Mouse (Mus musculus): ENCODE data around the gene Garem2.
A peak's percentile ranks its signal among the peaks of the same experiment; 100 is the strongest.
"Not testable (repeated sequence)": the region's sequence is repeated elsewhere in the genome, so short reads cannot be mapped to it uniquely, and the experiment has no call there.

The Garem2 gene

DNA sequence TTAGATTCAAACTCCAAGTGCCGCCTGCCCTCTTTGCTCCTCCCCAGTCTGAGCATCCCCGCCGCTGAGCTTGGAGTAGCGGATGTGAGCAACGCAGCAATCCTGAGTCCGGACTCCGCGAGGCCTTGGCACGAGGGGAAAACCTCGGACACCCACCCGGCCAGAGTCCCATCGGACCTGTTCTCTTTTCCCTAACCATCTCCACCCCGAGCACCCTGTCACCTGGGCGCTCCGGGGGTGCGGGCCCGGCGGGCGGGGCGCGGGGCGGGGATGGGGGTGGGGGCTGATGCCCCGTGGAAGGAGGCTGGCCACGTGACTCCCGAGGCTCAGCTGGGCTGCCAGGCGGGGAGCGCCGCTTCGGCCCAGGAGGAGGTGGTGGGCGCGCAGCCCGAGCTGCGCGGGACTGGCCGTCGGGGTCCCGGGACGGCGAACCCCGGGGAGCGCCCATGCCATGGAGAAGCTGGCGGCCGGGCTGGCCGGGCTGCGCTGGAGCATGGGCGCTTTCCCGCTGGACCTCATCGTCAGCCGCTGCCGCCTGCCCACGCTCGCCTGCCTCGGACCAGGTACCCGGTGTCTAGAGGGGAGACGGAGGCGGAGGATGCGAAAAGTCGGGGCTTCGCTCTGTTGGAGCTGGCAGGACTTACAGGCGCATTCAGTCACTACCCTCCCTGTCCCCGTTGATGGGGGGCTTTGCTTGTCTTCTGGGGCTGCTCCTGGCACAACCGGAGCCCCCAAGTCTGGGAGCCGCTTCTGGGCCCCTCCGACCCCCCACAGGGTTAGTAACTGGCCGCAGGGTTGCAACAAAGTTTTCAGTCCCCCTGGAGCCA, at the start of gene Garem2:
TSS of gene Garem2 (plus strand) at position 321 of the 827 bp plus-strand sequence.
- no peak for DNase-seq

DNA sequence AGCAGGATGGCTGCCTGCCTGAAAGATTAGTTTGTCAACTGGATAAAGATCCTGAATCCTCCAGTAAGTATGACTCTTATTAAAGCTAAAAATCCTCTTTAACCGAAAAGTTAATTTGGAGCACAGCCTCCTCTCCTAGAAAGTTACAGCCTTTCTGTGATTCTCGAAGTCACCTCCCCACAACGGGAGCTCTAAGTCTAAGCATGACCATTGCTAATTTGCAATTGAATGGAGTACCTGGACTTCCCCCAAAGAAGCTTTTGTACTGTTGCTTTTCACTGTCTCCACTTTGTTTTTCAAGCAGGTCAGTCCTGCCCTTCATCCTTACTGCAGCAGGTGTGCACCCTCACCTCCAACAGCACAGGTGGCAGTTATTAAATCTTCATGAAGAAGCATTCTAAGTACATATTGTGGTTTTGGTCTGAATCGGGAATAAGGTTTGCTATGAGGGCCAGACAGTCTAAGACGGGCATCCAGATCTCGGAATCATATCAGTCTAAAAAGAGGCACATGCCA, 46.7 kb upstream of the Garem2 start:
- DNase-seq: no peak

- DNase-seq: not testable (repeated sequence)
These were observed 45.4 kb upstream of the Garem2 start for GRCm38 (mm10) chr5:30059607-30060006.

- no peak for DNase-seq
These were observed 37.2 kb upstream of the Garem2 start for GRCm38 (mm10) chr5:30067726-30068125.

- no peak for DNase-seq
These were observed 33.3 kb upstream of the Garem2 start for GRCm38 (mm10) chr5:30071677-30072076.

GRCm38 (mm10) chr5:30072377-30072776, 32.6 kb upstream of the Garem2 start:
- DNase-seq: no peak

- DNase-seq: peak; percentile 59
These were observed 31.8 kb upstream of the Garem2 start, which contains the start of gene Tyms for GRCm38 (mm10) chr5:30072825-30073821. Gene Tyms (minus strand): TSS chr5:30073617.

GRCm38 (mm10) chr5:30092701-30093100, 12.3 kb upstream of the Garem2 start:
- no peak for DNase-seq

DNA sequence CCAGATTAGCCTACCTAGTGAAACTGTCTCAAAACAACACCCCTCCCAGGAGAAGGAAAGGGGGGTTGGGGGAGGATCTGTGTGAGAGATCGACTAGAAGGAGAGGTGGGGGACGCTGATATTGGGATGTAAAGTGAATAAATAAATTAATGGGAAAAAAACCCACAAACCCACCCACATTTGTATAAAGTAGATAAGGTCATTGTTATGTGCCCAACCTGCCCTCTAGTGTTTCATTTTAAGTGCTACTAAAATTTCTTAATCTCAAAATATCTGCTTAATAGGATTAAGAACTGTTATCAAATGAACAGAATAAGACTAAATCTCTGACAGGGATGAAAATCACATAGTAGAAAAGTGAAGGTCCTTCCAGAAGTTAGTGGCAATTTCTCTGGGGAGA, 10.6 kb upstream of the Garem2 start:
- DNase-seq: no peak

DNA sequence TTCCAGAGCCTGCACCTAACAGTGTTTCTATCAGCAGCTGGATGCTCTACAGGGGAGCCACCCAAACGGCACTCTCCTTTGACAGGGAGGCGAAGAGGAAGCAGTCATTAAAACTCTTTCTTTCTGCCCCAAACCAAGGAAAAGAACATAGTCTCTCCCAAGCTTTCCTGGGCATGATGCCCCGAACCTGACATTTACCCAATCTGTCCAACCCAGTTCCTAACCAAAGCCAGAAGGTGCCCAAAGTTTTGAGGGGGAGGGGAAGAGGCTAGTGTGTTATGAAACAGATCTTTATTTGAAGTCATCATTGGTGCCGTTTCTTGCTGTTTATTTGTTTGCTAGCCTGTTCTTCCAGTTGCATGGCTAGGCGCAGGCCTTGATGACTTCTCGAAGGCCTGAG, 9.2 kb upstream of the Garem2 start:
- DNase-seq: no peak

DNA sequence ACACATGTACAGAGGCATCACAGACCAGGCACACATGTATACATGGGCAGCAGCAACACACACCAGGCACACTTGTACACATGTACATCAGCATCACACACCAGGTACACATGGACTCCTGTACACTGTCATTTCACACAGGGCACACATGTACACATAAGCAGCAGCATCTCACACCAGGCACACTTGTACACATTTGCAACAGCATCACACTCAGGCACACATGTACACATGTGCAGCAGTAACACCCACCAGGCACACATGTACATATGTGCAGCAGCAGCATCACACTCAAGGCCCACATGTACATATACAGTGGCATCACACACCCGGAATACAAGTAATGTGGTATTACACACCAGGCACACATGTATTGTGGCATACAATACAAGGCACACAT, 6.7 kb upstream of the Garem2 start:
- no peak for DNase-seq

- DNase-seq: no peak
These were observed 1.6 kb upstream of the Garem2 start for GRCm38 (mm10) chr5:30103340-30103739.

DNA sequence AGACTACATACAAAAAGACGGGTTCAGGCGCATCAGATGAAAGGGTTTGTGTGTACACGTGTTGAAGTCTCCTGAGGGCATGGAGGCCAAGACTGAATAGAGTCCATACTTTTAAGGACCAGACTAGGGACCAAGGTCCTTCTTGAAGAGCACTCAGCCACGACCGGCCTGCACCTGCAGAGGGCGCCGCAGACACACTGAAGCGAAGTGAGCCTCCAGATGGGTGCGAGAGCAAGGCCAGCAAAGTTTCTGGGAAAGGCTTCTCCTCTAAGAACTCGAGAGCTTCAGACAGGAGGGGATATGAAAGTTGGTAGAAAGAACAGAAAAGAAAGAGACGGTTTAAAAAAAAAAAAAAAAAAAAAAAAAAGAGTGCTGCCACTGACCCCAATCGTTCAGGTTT, 622 bp upstream of the Garem2 start:
- DNase-seq: no peak

DNA sequence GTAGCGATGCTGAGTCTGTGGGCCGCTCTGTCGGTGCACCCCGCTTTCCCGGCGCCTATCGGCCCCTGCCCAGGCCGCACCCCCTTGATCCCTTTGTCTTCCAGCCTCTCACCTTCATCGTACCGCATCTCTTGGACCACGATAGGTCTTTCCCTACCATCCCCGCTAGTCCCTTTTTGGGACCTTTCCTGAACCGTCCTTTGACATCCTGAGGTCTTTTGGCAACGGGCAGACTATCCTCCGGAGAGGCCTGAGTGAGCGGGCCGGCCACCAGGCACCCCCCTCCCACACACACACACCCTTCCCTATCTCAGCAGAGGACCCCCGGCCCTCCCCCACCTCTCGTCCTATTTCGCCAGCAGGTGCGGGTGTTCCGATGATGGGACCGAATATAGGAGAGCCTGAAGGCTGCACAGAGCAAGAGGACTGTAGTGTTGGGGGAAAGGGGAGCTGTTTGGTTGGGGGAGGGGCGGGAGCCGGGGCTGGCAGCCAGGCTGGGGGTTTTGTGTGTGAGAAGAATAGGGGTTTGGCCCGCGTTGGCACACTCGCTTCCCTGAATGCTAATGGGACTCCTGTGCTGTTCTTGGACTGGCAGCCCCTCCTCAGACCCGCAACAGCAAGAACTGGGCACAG, 823 bp downstream of the Garem2 start, which contains the start of gene 3110082J24Rik:
TSS of gene 3110082J24Rik (minus strand) at position 419 of the 633 bp plus-strand sequence.
- no peak for DNase-seq

- no peak for DNase-seq
These were observed 1.8 kb downstream of the Garem2 start for GRCm38 (mm10) chr5:30106756-30107155.

GRCm38 (mm10) chr5:30107186-30107585, 2.2 kb downstream of the Garem2 start:
- DNase-seq: no peak

DNA sequence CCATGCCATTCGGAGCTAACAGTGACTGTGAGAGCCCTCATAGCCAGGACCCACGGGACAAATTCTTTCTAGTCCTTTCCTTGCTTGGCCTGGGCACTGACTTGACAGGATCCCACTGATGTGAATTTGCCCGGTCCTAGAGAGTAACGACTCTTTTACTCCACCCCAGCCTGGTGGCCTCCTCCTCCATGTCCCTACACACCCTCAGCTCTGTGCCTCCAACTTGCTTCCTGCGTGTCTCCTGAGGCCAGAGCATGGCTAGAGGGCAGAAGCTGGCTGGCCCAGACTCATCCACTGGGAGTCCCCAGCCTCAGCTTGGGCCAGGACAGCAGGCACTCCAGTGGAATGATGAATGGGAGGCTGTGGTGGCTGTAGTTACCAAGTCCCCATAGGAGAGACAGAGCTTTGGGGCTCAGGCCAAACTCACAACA, 2.7 kb downstream of the Garem2 start:
- no peak for DNase-seq

GRCm38 (mm10) chr5:30108233-30108632, 3.3 kb downstream of the Garem2 start:
- no peak for DNase-seq

DNA sequence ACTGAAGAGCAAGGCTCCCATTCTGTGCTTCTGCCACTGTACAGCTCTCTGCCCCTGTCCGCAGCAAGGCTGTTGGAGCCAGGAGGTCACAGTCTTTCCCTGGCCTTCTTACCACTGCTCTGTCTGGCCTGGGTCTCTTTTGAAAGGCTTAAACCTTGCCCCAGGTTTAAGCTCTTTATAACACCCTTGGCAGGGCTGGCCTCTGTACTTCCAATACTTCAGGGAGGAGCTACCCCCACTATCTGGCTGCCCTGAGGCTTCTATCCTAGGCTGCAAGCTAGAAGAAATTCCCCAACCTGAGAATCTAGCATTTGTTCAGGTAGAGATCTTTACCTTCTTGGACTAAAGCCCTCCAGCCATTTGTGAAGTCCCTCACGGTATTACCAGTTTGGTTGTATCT, 4.9 kb downstream of the Garem2 start:
- DNase-seq: no peak

GRCm38 (mm10) chr5:30110371-30111060, 5.6 kb downstream of the Garem2 start:
- no peak for DNase-seq

GRCm38 (mm10) chr5:30111126-30111525, 6.2 kb downstream of the Garem2 start:
- no peak for DNase-seq

- DNase-seq: no peak
These were observed 6.8 kb downstream of the Garem2 start for GRCm38 (mm10) chr5:30111771-30112170.

Data from layer of hippocampus, adult 9-11 months (tissue).